Mouse (Mus musculus) retina, postnatal 1 day (tissue): ENCODE measurements around the gene Prkrip1.

Experiments used
- DNase-seq: peaks from one replicate; pipeline ENCODE4 v3.0.0-alpha.2; 2012

The Prkrip1 gene

DNA sequence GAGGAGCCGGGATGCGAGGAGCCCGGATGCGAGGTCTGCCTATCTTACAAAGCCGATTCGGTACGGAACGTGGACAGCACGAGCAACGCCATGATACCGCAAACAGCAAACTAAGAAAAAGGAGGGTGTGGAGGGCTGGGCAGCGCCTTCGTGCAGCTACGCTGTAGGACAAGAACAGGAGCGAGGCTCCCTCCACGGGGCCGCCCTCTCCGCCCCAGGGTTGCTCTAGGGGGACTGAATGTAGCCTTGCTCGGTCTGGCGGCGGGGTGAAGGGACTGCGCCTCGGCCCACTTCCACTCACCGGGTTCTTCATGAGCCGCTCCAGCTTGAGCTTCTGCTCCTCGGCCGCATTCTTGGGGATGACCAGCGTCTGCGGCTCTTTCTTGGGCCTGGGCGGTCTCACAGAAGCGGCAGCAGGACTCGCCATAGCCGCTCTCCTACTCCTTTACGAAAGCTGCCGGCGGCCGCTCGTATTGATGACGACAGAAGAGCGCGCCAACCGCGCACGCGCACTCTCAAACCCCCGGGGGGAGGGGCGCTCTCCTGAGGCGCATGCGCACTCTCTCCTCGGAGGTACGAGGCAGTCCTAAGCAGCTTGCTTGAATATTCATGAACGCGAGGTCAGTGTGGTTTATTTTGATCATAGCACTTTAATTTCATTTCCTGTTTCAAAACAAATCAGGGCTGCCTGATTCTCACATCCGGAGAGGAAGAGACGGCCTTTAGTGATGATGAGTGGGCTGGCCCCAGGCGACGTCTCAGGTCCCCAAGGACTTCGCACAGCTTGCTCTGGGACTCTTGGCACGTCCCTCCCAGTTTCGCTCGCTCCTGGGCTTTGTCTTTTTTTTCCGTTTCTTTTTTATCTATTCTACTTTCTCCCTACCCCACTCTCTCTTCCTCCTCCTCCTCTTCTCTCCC lies at the start of gene Prkrip1:
Prkrip1 (minus strand) TSS at position 490 of the 918 bp plus-strand sequence.
- peak; percentile 97 for DNase-seq

GRCm38 (mm10) chr5:136248441-136248840 lies 49.7 kb upstream of the Prkrip1 start:
- no peak for DNase-seq

- no peak for DNase-seq
Observed at GRCm38 (mm10) chr5:136246452-136246838, 47.7 kb upstream of the Prkrip1 start, which contains the start of gene Sh2b2. Gene Sh2b2 (minus strand): TSS chr5:136246556.

GRCm38 (mm10) chr5:136245541-136246451 lies 47.0 kb upstream of the Prkrip1 start:
- no peak for DNase-seq

DNA sequence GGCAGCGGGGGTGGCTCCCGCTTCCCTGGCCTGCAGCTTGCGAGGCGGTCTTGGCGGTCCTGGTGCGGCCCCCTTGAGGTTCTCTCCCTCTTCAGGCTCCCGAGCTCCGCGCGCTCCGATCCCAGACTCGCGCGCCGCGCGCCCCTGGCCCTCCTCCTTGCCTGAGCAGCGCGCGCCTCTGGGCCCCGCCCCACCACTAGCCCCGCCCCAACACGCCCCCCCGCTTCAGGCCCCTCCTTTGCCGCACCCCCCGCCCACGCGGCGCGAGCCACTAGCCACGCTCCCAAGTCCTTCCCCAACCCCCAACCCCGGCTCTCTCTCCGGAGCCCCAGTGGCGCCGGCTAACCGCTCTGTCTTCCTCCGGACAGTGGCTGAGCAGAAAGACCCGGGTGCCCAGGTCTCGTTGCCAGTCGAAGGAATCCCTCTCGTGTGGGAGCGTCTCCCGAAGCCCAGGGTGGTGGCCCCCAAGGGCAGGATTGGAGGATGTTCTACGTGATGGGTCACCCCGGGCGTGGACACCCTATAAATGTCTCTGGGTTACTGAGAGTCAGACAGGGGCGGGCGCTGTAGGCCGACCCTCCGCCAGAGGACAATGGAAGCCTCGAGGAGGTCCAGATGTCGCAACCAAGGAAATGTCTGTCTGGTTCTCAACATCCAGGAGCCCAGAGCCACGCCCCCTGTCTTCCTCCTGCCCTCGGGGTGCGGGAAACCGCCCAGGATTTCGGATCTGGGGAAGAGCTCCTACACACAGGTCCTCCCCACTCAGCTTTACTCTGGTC lies 46.2 kb upstream of the Prkrip1 start:
- peak; percentile 88 for DNase-seq

GRCm38 (mm10) chr5:136243851-136244761 lies 45.3 kb upstream of the Prkrip1 start:
- peak; percentile 67 for DNase-seq

- DNase-seq = no peak
Observed at GRCm38 (mm10) chr5:136241161-136241560, 42.4 kb upstream of the Prkrip1 start.

- no peak for DNase-seq
Observed at GRCm38 (mm10) chr5:136240381-136240780, 41.6 kb upstream of the Prkrip1 start.

- DNase-seq = peak; percentile 32
Observed at GRCm38 (mm10) chr5:136237607-136238006, 38.8 kb upstream of the Prkrip1 start.

- no peak for DNase-seq
Observed at GRCm38 (mm10) chr5:136236611-136237010, 37.8 kb upstream of the Prkrip1 start.

DNA sequence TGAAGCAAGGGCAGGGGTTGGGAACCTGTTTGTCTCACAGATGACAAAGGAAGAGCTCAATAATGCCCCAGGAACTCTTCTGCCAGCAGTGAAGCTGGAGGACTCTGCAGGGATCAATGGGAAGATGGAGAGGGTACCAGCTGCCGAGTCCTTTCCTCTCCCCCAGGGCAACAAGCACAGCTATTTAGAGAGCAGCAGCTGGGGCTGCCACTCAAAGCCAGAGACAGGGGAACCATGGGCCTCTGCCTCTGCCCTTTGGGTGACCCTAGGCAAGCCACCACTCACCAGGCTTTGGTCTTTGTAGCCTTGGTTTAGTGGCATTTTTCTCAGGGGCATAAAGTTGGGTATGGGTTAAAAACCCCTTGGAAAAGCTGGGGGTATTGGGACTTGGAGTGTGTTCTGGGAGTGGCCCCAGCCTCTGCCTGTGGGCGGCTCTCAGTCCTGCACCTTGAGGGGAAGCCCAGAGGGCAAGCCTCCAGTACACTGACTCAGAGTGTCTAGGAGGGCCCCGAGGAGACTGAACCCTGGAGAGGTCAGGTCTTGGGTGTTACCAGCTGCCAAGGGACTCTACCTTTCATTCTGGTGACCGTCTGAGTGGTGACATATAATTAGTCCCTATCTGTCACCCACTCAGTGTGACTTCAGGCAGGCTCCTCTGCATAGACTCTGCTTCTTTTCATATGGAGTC lies 31.7 kb upstream of the Prkrip1 start:
- peak; percentile 62 for DNase-seq

GRCm38 (mm10) chr5:136226246-136226876 lies 27.6 kb upstream of the Prkrip1 start:
- no peak for DNase-seq

DNA sequence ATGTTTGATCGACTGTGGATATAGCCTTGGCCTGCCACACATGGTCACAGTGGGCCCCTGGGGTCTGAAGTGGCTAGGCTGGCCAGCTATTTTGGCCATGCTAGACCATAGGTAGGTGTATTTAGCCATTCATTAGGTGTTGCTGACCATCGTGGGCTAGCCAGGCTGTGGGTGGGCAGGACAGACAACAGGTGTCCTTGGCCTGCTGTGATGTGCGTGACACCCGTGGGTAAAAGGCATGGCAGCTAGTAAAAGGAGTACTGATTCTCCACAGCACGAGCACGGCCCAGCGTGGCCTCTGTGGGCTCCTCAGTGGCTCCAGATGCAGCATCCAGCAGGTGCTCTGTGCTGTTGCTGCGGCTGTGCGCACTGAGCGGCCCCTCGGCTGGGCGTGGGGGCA lies 19.8 kb upstream of the Prkrip1 start:
- no peak for DNase-seq

DNA sequence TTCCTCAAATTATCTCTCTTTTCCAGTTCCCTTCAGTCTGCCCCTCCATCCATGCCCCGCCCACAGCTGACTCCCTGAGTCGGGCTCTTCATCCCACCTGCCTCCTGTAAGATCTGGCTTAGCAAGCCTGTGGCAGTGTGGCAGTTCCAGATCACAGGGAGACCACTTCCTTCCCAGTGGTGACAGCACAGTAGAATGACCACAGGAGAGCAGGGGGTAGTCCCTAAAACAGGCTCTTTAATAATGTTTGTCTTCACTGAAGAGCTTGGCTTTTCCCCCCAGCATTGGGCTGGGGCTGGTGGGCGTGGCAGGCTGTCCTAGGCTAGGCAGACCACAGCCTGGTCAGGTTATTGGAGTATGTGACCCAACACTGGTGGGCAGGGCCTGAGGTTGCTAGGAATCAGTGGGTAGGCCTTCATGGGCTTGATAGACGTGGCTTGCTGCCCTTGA lies 19.2 kb upstream of the Prkrip1 start:
- DNase-seq = no peak

- DNase-seq = no peak
Observed at GRCm38 (mm10) chr5:136217004-136217665, 18.4 kb upstream of the Prkrip1 start.

- peak; percentile 59 for DNase-seq
Observed at GRCm38 (mm10) chr5:136215958-136216357, 17.2 kb upstream of the Prkrip1 start.

DNA sequence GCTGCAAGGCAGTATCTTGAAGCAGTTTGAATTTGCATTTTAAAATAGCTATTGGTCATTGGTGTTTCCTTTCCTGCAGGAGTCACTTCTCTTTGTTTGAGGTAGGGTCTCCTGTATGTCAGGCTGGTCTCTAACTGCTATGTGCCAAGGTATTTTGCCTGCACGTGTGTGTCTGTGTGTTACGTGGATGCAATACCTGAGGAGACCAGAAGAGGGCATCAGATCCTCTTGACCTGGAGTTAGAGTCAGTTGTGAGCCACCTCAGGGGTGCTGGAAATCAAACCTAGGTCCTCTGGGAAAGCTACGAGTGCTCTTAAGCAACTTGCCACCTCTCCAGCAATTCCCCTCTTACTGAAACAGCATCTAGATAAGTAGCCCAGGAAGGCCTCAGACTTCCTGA lies 16.4 kb upstream of the Prkrip1 start:
- DNase-seq = no peak

DNA sequence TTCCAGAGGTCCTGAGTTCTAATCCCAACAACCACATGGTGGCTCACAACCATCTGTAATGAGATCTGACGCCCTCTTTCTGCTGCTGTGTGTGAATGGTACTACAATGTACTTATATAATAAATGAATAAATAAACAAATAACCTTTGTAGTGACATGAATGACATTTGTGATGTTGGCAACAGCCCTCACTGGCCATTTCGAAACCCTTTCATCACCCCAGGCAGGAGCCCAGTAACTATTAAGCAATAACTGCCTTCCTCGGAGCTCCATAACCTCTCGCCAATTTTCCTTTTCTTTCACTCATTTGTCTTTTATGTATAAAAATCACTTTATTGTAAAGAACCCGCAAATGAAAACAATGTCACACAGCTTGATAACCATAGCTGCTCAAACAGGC lies 15.0 kb upstream of the Prkrip1 start:
- DNase-seq = no peak

DNA sequence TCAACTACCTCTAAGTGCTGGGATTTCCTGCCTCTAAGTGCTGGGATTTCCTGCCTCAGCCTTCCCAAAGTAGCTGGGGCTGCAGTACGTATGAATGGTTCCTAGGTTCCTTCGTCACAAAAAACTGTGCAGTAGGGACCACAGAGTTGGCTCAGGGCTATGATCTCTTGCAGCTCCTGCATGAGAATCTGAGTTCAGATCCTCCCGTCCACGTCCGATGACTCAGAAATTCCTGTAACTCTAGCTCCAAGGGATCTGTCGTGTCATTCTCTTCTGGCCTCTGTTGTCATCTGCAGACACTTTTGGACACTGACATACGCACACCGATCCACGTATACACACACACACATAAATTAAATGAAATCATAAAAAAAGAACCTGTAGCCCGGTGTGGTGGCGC lies 14.0 kb upstream of the Prkrip1 start:
- DNase-seq = no peak
